Mouse (Mus musculus): ENCODE measurements around the gene Slc7a7. TPM values are rescaled to one million over a fixed set of nuclear protein-coding genes. Genes with fewer than 3 reads are reported as not detected.

Gene Slc7a7
- total and polyA plus RNA-seq, 2 experiments from 2014 or later = 2.4 to 7.7 TPM

DNA sequence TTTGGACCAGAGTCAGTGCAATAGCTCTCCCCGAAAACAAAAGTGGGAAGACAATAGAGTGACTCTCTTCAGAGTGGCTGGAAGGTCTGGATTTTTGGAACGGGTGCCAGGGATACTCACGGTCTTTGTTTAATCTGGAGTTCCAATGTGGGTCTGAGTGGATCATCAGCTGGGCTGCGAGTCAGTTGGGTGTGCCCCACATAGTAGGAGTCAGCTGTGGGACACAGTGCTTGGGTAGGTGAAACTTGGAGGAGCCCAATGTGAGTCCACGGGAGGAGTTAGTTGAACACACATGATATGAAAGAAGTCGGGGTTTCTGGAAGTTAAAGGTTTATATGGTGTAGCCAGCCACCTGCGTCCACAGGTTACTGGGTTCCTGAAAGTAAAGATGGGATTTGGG, 76.7 kb downstream of the Slc7a7 start:
- Histone ChIP-seq H3K27me3 (ENCODE audit: insufficient read depth, low read length) (no peaks in the 10 kb centered on the region), H3K4me3 (ENCODE audit: low read depth, low read length) (no peak overlapping the region), H3K9me3 (ENCODE audit: low read length) (no peaks in the 10 kb centered on the region), H3K4me1 (ENCODE audit: insufficient read depth, low read length) (no peaks in the 10 kb centered on the region), H3K4me2 (ENCODE audit: low read depth, low read length, poor library complexity, severe bottlenecking) (no peak overlapping the region), H3K9ac (replicated peaks; ENCODE audit: low read length, poor library complexity, severe bottlenecking) (no peak overlapping the region), H3K27ac (ENCODE audit: low read depth, low read length) (no peak overlapping the region), H3K36me3 (ENCODE audit: insufficient read depth, low read length) (no peaks in the 10 kb centered on the region)
- whole genome bisulfite sequencing = 64% methylated on average over 7 of the region's 7 CpGs
- no peak for ATAC-seq (ENCODE audit: low FRiP score)
- DNase-seq (ENCODE audit: low spot score) = no peak
- TF ChIP-seq CTCF (IDR thresholded peaks at IDR 0.05) = no peak

DNA sequence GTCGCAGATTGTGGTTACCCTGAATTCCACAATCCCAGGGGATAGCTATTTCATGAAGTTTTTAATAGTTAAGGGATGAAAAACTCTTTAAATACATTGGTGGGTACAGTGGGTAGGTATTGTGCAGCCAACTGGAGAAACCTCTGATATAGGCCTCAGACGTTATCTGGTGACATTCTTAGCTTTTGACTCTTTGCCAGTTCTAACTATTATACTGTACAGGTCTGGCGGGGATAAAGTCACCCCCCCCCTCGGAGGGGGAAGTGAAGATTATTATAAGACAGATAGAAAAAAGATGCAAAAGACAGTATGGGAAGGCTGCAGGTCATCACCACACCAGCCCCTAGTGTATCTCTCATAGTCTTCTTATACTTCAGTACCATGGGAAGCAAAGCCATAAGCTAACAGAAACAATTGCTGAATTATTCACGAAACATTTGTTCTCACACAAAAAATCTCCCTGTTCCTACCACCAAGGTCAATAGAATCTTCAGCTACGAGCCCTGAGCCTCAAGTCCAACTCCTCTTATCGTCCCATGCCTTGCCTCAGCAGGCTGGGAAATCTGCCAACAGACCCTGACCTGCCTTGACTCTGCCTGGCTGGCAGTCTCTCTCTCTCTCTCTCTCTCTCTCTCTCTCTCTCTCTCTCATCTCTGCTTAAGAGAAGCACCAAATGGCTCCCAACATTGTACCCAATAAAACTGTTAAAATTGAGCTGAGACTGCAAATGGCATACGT, 84.0 kb downstream of the Slc7a7 start:
- 73% methylated on average over 8 of the region's 8 CpGs for WGBS
- no peaks in the 10 kb centered on the region for H3K4me1 ChIP-seq (ENCODE audit: insufficient read depth, low read length)
- DNase-seq (ENCODE audit: low spot score) (no peak), ATAC-seq (ENCODE audit: low FRiP score) (no peak)
- no peak overlapping the region for H3K4me3 ChIP-seq (ENCODE audit: low read depth, low read length)
- no peaks in the 10 kb centered on the region for H3K9me3 ChIP-seq (ENCODE audit: low read length)
- H3K36me3 ChIP-seq (ENCODE audit: insufficient read depth, low read length) = no peaks in the 10 kb centered on the region
- no peak for TF ChIP-seq CTCF (IDR thresholded peaks at IDR 0.05)
- H3K27me3 ChIP-seq (ENCODE audit: insufficient read depth, low read length) = no peaks in the 10 kb centered on the region
- no peak overlapping the region for H3K27ac ChIP-seq (ENCODE audit: low read depth, low read length)
- H3K4me2 ChIP-seq (ENCODE audit: low read depth, low read length, poor library complexity, severe bottlenecking) = no peak overlapping the region
- no peak overlapping the region for H3K9ac ChIP-seq (replicated peaks; ENCODE audit: low read length, poor library complexity, severe bottlenecking)

GRCm38 (mm10) chr14:54332176-54333074, 85.2 kb downstream of the Slc7a7 start:
- Histone ChIP-seq H3K27ac (ENCODE audit: low read depth, low read length) (no peak overlapping the region), H3K4me1 (ENCODE audit: insufficient read depth, low read length) (no peaks in the 10 kb centered on the region), H3K9me3 (ENCODE audit: low read length) (no peaks in the 10 kb centered on the region), H3K4me3 (ENCODE audit: low read depth, low read length) (no peak overlapping the region), H3K27me3 (ENCODE audit: insufficient read depth, low read length) (no peaks in the 10 kb centered on the region), H3K9ac (replicated peaks; ENCODE audit: low read length, poor library complexity, severe bottlenecking) (no peak overlapping the region), H3K36me3 (ENCODE audit: insufficient read depth, low read length) (no peaks in the 10 kb centered on the region), H3K4me2 (ENCODE audit: low read depth, low read length, poor library complexity, severe bottlenecking) (no peak overlapping the region)
- no peak for TF ChIP-seq CTCF (IDR thresholded peaks at IDR 0.05)
- ATAC-seq (ENCODE audit: low FRiP score) (no peak), DNase-seq (ENCODE audit: low spot score) (peak; percentile 21)
- 52% methylated on average over 5 of the region's 5 CpGs for WGBS

DNA sequence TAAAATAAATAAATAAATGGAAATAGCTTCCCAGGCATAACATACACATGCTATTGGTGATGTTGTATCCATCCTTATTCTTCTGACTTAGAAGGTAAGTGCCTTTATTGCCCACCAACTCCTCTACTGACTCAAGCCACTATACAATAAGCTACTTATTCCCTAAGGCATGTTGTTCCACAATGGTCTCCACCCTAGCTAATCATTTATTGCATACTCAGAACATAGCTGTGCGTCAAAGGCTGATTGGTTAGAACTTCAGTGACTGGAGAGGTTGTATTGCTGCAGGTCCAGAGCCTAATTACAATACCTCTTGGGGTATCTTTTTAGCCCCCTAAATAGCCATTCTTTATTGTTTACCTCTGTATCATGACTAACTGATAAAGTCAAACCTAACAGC, 86.4 kb downstream of the Slc7a7 start:
- no peaks in the 10 kb centered on the region for H3K36me3 ChIP-seq (ENCODE audit: insufficient read depth, low read length)
- H3K4me1 ChIP-seq (ENCODE audit: insufficient read depth, low read length) = no peaks in the 10 kb centered on the region
- 100% methylated on average over 1 of the region's 1 CpGs for WGBS
- H3K4me2 ChIP-seq (ENCODE audit: low read depth, low read length, poor library complexity, severe bottlenecking) = no peak overlapping the region
- H3K27ac ChIP-seq (ENCODE audit: low read depth, low read length) = no peak overlapping the region
- no peak for ATAC-seq (ENCODE audit: low FRiP score)
- H3K9me3 ChIP-seq (ENCODE audit: low read length) = no peaks in the 10 kb centered on the region
- no peak overlapping the region for H3K4me3 ChIP-seq (ENCODE audit: low read depth, low read length)
- DNase-seq (ENCODE audit: low spot score) = no peak
- no peak for TF ChIP-seq CTCF (IDR thresholded peaks at IDR 0.05)
- no peaks in the 10 kb centered on the region for H3K27me3 ChIP-seq (ENCODE audit: insufficient read depth, low read length)
- no peak overlapping the region for H3K9ac ChIP-seq (replicated peaks; ENCODE audit: low read length, poor library complexity, severe bottlenecking)

- no peaks in the 10 kb centered on the region for H3K27me3 ChIP-seq (ENCODE audit: insufficient read depth, low read length)
- H3K9me3 ChIP-seq (ENCODE audit: low read length) = no peaks in the 10 kb centered on the region
- no peak for TF ChIP-seq CTCF (IDR thresholded peaks at IDR 0.05)
- H3K27ac ChIP-seq (ENCODE audit: low read depth, low read length) = no peak overlapping the region
- H3K4me3 ChIP-seq (ENCODE audit: low read depth, low read length) = no peak overlapping the region
- no peaks in the 10 kb centered on the region for H3K36me3 ChIP-seq (ENCODE audit: insufficient read depth, low read length)
- 57% methylated on average over 9 of the region's 9 CpGs for WGBS
- DNase-seq (ENCODE audit: low spot score) (no peak), ATAC-seq (ENCODE audit: low FRiP score) (no peak)
- no peak overlapping the region for H3K9ac ChIP-seq (replicated peaks; ENCODE audit: low read length, poor library complexity, severe bottlenecking)
- H3K4me2 ChIP-seq (ENCODE audit: low read depth, low read length, poor library complexity, severe bottlenecking) = no peak overlapping the region
- H3K4me1 ChIP-seq (ENCODE audit: insufficient read depth, low read length) = no peaks in the 10 kb centered on the region
Observed at GRCm38 (mm10) chr14:54329201-54329600, 88.4 kb downstream of the Slc7a7 start.

GRCm38 (mm10) chr14:54328548-54328947, 89.0 kb downstream of the Slc7a7 start:
- 84% methylated on average over 2 of the region's 2 CpGs for WGBS
- Histone ChIP-seq H3K27ac (ENCODE audit: low read depth, low read length) (no peak overlapping the region), H3K4me3 (ENCODE audit: low read depth, low read length) (no peak overlapping the region), H3K4me2 (ENCODE audit: low read depth, low read length, poor library complexity, severe bottlenecking) (no peak overlapping the region), H3K4me1 (ENCODE audit: insufficient read depth, low read length) (no peaks in the 10 kb centered on the region), H3K9ac (replicated peaks; ENCODE audit: low read length, poor library complexity, severe bottlenecking) (no peak overlapping the region), H3K27me3 (ENCODE audit: insufficient read depth, low read length) (no peaks in the 10 kb centered on the region), H3K9me3 (ENCODE audit: low read length) (no peaks in the 10 kb centered on the region), H3K36me3 (ENCODE audit: insufficient read depth, low read length) (no peaks in the 10 kb centered on the region)
- TF ChIP-seq CTCF (IDR thresholded peaks at IDR 0.05) = peak; percentile 50
- no peak for DNase-seq (ENCODE audit: low spot score)
- ATAC-seq (ENCODE audit: low FRiP score) = no peak
